Mouse (Mus musculus): Measurements from ENCODE around the gene Dgki. TPM values are rescaled to one million over a fixed set of nuclear protein-coding genes. Genes with fewer than 3 reads are reported as not detected.

Dgki gene
- 0.83 to 1.1 TPM (median 0.98 TPM) in 4 replicates for total RNA-seq (2023; ENCODE audit: inconsistent age)

DNA sequence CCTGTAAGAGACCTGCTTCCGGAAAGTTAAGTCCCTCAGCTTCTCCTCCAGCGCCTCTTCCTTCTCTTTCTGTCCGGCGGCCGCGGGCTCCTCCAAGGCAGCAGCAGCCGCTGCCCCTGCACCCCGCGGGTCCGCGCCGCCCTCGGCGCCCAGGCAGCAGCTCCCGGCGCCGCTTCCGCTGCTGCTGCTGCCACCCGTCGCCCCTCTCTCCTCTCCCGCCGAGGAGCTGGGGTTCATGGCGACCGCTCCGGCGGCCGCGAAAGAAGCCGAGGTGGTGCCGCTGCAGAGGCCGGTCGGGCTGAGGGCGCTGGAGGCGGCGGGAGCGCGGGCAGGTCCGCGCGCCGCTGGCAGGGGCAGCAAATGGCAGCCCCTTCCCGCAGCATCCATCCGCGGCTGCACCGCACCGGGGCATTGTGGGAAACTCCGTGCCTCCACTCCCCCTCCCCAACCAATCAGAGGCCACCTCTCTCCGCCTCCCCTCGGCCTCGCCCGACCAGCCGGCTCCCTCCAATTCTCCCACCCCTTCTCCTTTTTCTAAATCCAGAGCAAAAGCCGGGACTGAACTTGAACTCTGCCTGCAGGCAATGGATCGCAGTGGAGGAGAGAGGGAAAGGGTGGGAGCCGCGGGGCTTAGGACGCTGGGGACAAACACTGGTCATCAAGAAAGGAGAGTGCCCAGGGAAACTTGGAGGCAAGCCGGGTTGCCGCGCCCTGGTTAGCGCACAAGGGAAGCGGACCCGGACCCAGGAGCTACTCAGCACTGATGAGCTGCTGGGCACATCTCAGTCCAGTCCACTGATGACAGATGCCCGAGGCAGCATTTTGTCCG is at the start of gene Dgki:
Gene Dgki, minus strand, starts transcription at position 623 of the 829 bp plus-strand sequence.

DNA sequence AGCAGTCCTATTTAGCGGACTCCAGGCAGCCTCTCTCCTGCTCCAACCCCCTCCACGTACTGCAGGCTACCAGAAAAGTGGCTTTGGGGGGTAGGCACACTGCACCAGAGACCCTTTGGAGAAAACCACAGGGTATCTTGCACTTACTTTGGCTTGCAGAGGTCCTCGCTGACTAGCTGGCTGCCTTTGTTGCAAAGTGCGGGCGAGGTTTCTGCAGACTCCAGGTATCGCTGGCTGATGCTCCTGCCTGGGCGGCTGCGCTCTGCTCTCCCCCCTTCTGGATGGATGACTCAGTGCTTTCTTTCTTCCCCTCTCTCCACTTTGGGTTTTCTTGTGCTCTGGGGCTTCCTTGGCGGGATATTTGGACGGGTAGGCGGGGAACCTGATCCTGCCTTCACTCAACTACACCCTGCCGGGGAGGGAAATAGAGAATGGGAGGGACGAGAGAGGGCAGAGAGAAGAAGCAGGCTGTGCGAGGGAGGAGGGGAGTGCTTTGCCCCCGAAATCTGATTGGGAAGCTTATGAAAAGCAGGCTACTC is 490.2 kb downstream of the Dgki start, which contains the start of gene Ptn:
Gene Ptn, minus strand, starts transcription at position 474 of the 539 bp plus-strand sequence.

Other genes starting within 250 kb of the Dgki start
- gene Creb3l2, start 142.0 kb upstream of the Dgki start, total RNA-seq (2023; ENCODE audit: inconsistent age) = 7.1 to 10.2 TPM (median 8.0 TPM) in 4 replicates
- gene Akr1d1, start 230.0 kb upstream of the Dgki start, total RNA-seq (2023; ENCODE audit: inconsistent age) = not detected in 4 replicates